Mouse (Mus musculus) ovary, postnatal 36 days (tissue): ENCODE measurements around the gene Lrp2.
"Not testable (repeated sequence)": the region's sequence is repeated elsewhere in the genome, so short reads cannot be mapped to it uniquely, and the experiment has no call there.

ENCODE experiments used
- DNase-seq: peaks from one replicate; pipeline ENCODE4 v3.0.0; 2022; ENCODE audit warnings: low spot score, mixed read lengths

Lrp2 gene

GRCm38 (mm10) chr2:69582861-69583260 lies 3.0 kb downstream of the Lrp2 start:
- DNase-seq: no peak

GRCm38 (mm10) chr2:69582068-69582467 lies 3.8 kb downstream of the Lrp2 start:
- not testable (repeated sequence) for DNase-seq

GRCm38 (mm10) chr2:69580091-69580490 lies 5.8 kb downstream of the Lrp2 start:
- DNase-seq: no peak

- no peak for DNase-seq
Observed at GRCm38 (mm10) chr2:69578206-69578605, 7.7 kb downstream of the Lrp2 start.

- DNase-seq: no peak
Observed at GRCm38 (mm10) chr2:69576531-69576930, 9.3 kb downstream of the Lrp2 start.

GRCm38 (mm10) chr2:69574934-69575333 lies 10.9 kb downstream of the Lrp2 start:
- DNase-seq: no peak

- no peak for DNase-seq
Observed at GRCm38 (mm10) chr2:69574261-69574660, 11.6 kb downstream of the Lrp2 start.

- DNase-seq: no peak
Observed at GRCm38 (mm10) chr2:69573733-69574054, 12.2 kb downstream of the Lrp2 start.

- no peak for DNase-seq
Observed at GRCm38 (mm10) chr2:69573038-69573732, 12.7 kb downstream of the Lrp2 start.

GRCm38 (mm10) chr2:69570556-69570955 lies 15.3 kb downstream of the Lrp2 start:
- DNase-seq: no peak

- no peak for DNase-seq
Observed at GRCm38 (mm10) chr2:69566281-69566680, 19.6 kb downstream of the Lrp2 start.

- no peak for DNase-seq
Observed at GRCm38 (mm10) chr2:69563492-69563891, 22.4 kb downstream of the Lrp2 start.

- DNase-seq: no peak
Observed at GRCm38 (mm10) chr2:69562761-69563160, 23.1 kb downstream of the Lrp2 start.

GRCm38 (mm10) chr2:69560221-69560620 lies 25.6 kb downstream of the Lrp2 start:
- no peak for DNase-seq

- DNase-seq: no peak
Observed at GRCm38 (mm10) chr2:69559380-69559779, 26.5 kb downstream of the Lrp2 start.

- no peak for DNase-seq
Observed at GRCm38 (mm10) chr2:69556686-69557085, 29.2 kb downstream of the Lrp2 start.

GRCm38 (mm10) chr2:69551639-69552038 lies 34.2 kb downstream of the Lrp2 start:
- DNase-seq: no peak

GRCm38 (mm10) chr2:69546823-69547222 lies 39.0 kb downstream of the Lrp2 start:
- DNase-seq: no peak

GRCm38 (mm10) chr2:69536018-69536417 lies 49.8 kb downstream of the Lrp2 start:
- no peak for DNase-seq

GRCm38 (mm10) chr2:69531528-69532055 lies 54.3 kb downstream of the Lrp2 start:
- no peak for DNase-seq

GRCm38 (mm10) chr2:69530691-69531527 lies 55.0 kb downstream of the Lrp2 start:
- DNase-seq: no peak

- DNase-seq: no peak
Observed at GRCm38 (mm10) chr2:69530126-69530525, 55.7 kb downstream of the Lrp2 start.

- no peak for DNase-seq
Observed at GRCm38 (mm10) chr2:69520273-69520672, 65.6 kb downstream of the Lrp2 start.
